Comparison of ENCODE assay signal across 8 mouse cellular contexts in the genomic region with DNA sequence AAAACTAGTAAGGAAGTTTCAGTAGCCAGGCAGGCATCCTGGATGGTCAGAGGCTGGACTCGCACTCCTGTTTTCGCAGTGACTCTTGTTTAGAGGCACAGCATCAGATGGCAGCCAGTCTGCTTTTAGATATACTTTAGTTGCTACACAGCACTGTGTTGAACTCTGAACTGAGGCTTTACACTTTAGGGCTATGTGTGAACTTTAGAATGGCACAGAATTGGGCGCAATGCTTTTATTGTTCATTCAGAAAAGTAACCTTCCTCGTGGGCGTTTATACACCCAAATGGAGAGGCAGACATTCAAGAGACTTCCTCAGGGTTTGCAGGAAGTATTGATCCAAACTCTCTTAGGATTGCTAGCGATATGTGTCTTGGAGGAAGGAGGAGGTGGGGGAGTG. TPM values are rescaled to one million over a fixed set of nuclear protein-coding genes. Genes with fewer than 3 reads are reported as not detected.
DNase-seq lines count a peak whose midpoint lies in the region; ATAC-seq and TF ChIP-seq lines count a peak whose summit lies in the region.

No protein-coding gene starts in this region.

- TF ChIP-seq CTCF in gastrocnemius, adult 2 months (IDR thresholded peaks at IDR 0.05), result no peak
- no peak for TF ChIP-seq CTCF in stomach, postnatal 0 days (IDR thresholded peaks at IDR 0.05; ENCODE audit: low read depth)

- no peaks in the 10 kb centered on the region for H3K9me3 ChIP-seq in megakaryocyte, embryonic 14.5 days
- H3K9me3 ChIP-seq in limb, embryonic 15.5 days, result no peaks in the 10 kb centered on the region
- H3K9me3 ChIP-seq in stomach, postnatal 0 days (ENCODE audit: control insufficient read depth, low read length), result no peaks in the 10 kb centered on the region

- no peak for DNase-seq in gastrocnemius, adult 2 months
- no peak for DNase-seq in gastrocnemius, postnatal 36 days
- DNase-seq in stomach, postnatal 0 days (ENCODE audit: low spot score), result no peak
- DNase-seq in urinary bladder, postnatal 10 days (ENCODE audit: low spot score), result no peak
- no peak for DNase-seq in frontal cortex, postnatal 10 days (ENCODE audit: low spot score in 2 of 2)

- ATAC-seq in megakaryocyte, adult 5-6 weeks (ENCODE audit: poor library complexity, severe bottlenecking), result no peak
- no peak for ATAC-seq in limb, embryonic 15.5 days (ENCODE audit: insufficient number of reproducible peaks, low FRiP score, low TSS enrichment, low read depth)
- no peak for ATAC-seq in stomach, postnatal 0 days (ENCODE audit: low FRiP score, low TSS enrichment)

- no peak overlapping the region for H3K9ac ChIP-seq in limb, embryonic 15.5 days
- H3K9ac ChIP-seq in stomach, postnatal 0 days (ENCODE audit: low read length), result peak overlapping the region; percentile 76

- H3K4me2 ChIP-seq in limb, embryonic 15.5 days, result peak overlapping the region; percentile 81
- peak overlapping the region; percentile 65 for H3K4me2 ChIP-seq in stomach, postnatal 0 days (replicated peaks; ENCODE audit: low read depth)

- H3K36me3 ChIP-seq in megakaryocyte, embryonic 14.5 days (replicated peaks; ENCODE audit: low read length), result peaks cover 14% of the 10 kb centered on the region
- no peaks in the 10 kb centered on the region for H3K36me3 ChIP-seq in limb, embryonic 15.5 days
- no peaks in the 10 kb centered on the region; the same call in 1 of the 2 replicates for H3K36me3 ChIP-seq in stomach, postnatal 0 days (ENCODE audit: control insufficient read depth, insufficient read depth, low read length)

- intact Hi-C loops in gastrocnemius, adult 2 months (cut with DNase I), result loop anchor here (10.0 kb wide), 2 partner anchors 194 to 326 kb away; no protein-coding TSS in a partner anchor
- intact Hi-C loops in gastrocnemius, postnatal 36 days (cut with DNase I), result no loop called here

- peaks cover 17% of the 10 kb centered on the region for H3K27me3 ChIP-seq in megakaryocyte, embryonic 14.5 days (replicated peaks)
- H3K27me3 ChIP-seq in limb, embryonic 15.5 days, result 0 out of 2 replicates have a peak, but pooled peaks cover 8% of the 10 kb centered on the region
- H3K27me3 ChIP-seq in stomach, postnatal 0 days (ENCODE audit: control insufficient read depth, insufficient read depth, low read length), result peaks cover 3% of the 10 kb centered on the region; the same call in 1 of the 2 replicates

- TF ChIP-seq EP300 in stomach, postnatal 0 days (optimal IDR thresholded peaks at IDR 0.05), result no peak

- 46% methylated on average over 6 of the region's 6 CpGs for WGBS in limb, embryonic 15.5 days
- WGBS in stomach, postnatal 0 days, result 31% methylated on average over 6 of the region's 6 CpGs

- peak overlapping the region; percentile 85 for H3K4me3 ChIP-seq in gastrocnemius, adult 2 months
- peak overlapping the region; percentile 97 for H3K4me3 ChIP-seq in megakaryocyte, embryonic 14.5 days (replicated peaks)
- H3K4me3 ChIP-seq in limb, embryonic 15.5 days, result peak overlapping the region; percentile 74
- peak overlapping the region; percentile 69 for H3K4me3 ChIP-seq in stomach, postnatal 0 days (ENCODE audit: low read depth, low read length)

- peak overlapping the region; percentile 87 for H3K27ac ChIP-seq in gastrocnemius, adult 2 months
- no peak overlapping the region for H3K27ac ChIP-seq in limb, embryonic 15.5 days
- H3K27ac ChIP-seq in stomach, postnatal 0 days (replicated peaks), result no peak overlapping the region

- peaks cover 60% of the 10 kb centered on the region for H3K4me1 ChIP-seq in megakaryocyte, embryonic 14.5 days
- peaks cover 31% of the 10 kb centered on the region for H3K4me1 ChIP-seq in limb, embryonic 15.5 days
- H3K4me1 ChIP-seq in stomach, postnatal 0 days (replicated peaks; ENCODE audit: control insufficient read depth, insufficient read depth), result no peaks in the 10 kb centered on the region

RNA-seq across cellular contexts. Expression of gene Pde3a, which starts 1.9 kb away (rescaled TPM):
- 1 to 10 TPM; 2.8 to 3.5 TPM for total RNA-seq in gastrocnemius, adult 2 months (2021)
- 1 to 10 TPM; 1.9 to 2.3 TPM for total RNA-seq in gastrocnemius, postnatal 36 days (2021)
- 3.9 and 4.4 TPM in 2 replicates for polyA plus RNA-seq in megakaryocyte, embryonic 14.5 days (2012; ENCODE audit: insufficient read depth, low replicate concordance)
- not detected in 2 replicates for total RNA-seq in megakaryocyte, adult 5-6 weeks (2015)
- not detected in 2 replicates for total RNA-seq in megakaryocyte, adult 5-6 weeks (2017)
- polyA plus RNA-seq in limb, embryonic 15.5 days (2015; fragmentation: Nextera tagmentation; extraction: Ambion mirVana), result 4.1 and 5.0 TPM in 2 replicates
- polyA plus RNA-seq in stomach, postnatal 0 days (2015; fragmentation: Nextera tagmentation; extraction: Ambion mirVana), result 4.0 and 4.1 TPM in 2 replicates
